Mouse (Mus musculus) thymus, postnatal 4 days (tissue): ENCODE results near the gene Maml1.

ENCODE experiments used
- DNase-seq: peaks from one replicate; pipeline ENCODE4 v3.0.0; 2021

Gene Maml1

DNA sequence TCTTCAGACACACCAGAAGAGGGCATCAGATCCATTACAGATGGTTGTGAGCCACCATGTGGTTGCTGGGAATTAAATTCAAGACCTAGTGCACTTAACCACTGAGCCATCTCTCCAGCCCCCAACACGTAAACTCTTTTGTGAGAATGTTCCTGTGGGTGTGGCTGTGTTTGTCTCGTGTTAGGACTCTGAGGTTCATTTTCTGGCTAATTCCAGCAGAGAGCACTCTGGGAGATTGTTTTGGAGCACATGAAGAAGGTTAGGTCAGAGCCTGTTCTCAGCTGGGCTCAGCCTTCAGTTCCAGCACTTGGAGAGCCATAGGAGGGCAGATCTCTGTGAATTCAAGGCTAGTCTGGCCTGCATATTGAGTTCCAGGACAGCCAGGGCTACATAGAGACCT lies 72.3 kb downstream of the Maml1 start:
- DNase-seq, result no peak

DNA sequence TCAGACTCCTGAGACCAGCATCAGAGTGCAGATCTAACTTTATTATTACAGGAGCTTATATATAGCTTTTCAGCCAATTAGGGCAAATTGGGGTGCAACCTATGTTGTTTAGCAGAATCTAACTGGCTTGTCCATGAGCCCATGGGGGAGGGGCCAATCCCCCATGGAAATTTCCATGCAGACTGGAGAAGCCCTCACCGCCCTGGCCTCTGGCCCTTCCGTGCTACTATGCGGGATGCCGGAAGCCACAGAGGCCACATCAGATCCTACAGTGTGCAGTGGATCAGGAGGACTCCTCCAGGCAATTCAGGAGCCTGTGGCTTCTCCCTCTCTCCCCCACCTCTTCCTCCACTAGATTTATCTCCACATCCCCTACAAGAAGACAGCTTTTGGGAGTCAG lies 74.3 kb downstream of the Maml1 start:
- DNase-seq, result no peak

DNA sequence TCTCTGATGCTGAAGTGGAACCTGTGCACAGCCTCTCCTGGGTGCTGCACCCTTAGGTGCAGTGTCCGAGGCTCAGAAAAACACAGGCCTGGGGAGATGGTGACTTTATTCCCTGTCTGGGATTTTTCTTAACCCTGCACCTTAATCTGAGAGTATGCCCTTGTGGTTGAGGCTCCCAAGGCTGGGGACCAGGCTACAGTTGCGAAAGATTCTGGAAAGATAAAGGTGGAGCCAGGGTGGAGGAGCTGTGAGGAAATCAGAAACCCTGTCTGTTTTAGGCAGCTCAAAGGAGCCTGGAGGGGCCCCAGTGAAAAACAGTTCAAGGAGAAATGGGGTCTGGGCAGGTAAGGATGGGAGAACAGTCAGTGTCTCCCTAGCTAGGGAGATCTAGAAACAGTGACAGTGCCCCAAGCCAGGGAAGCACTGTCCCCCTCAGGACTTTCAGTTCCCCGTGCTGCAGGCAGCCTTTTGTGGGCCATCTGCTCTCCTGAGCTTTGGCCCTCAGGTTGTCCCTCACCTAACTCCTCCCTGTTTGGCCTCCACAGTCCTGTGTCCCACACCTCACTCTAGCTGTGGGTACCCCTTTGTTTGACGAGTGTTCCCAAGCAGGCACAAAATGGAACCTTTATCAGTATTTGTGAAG lies 75.3 kb downstream of the Maml1 start:
- DNase-seq, result no peak

DNA sequence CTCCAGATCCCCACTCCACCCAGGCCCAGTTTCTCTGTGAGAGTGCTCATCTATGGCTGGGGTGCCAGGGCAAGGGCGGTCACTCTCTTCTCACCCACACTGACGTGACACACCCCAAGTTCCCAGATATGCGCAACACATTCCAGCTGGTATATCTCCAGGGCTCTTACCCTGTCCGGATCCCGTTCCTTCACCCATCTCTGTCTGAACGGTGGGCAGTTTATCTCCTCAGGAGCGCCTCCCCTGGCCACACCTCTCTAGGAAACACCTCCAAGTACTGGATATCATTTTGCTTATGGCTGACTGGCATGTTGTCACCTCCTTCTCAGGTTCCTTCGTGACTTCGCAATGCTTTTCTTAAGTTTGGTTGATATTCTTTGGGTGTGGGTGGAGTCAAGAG lies 76.5 kb downstream of the Maml1 start:
- DNase-seq, result no peak

DNA sequence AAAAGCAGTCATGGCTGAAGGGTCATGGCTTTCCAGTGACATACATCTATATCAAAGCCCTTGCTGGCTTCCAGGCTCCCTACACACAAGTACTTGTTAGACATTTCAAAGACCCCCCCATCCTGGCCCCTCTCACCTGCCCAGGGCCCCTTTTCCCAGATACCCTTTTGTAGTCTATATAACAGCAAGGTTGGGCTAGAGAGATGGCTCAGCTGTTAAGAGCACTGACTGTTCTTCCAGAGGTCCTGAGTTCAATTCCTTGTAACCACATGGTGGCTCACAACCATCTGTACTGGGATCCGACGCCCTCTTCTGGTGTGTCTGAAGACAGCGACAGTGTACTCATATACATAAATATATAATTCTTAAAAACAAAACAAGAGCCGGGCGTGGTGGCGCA lies 77.5 kb downstream of the Maml1 start:
- DNase-seq, result no peak

DNA sequence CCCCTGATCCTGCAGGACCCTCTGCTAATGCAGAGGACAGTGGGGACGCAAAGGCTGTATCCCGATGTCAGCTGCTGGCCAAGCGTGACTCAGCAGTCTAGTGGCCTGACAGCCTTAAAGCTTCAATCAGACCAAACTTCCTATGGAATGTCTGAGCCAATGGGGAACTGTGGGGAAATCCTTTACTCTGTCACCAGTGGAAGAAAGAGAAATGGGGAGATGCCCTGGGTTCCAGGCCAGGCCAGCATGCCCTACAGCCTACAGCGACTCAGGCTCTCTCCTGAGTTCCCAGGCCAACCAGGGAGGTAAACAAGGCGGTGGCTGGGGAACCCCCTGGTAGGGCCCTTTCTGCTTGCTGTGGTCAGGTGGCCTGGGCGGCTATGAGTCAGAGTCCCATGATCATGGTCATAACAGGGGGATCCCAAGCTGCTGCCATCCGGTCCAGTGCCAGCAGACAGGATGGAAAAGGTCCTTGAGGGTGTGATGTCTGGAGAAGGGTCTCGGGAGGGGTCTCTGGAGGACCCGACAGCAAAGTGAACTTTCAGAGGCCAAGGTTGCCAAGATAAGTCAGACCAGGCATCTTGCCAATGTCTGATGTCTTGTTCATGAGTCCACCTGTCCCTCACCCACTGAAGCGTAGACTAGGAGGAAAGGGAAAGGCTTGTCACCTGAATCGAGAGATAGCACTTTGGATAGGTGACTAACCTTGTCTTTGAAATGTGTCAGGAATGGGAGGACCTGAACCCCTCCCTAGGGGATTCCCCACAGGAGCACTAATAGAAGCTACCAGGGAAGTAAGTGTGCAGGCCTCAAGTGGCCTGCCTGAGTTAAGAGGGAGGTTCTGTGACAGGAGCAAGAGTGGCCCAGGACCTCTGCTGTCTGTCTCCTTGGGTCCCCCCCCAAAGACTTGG lies 79.0 kb downstream of the Maml1 start:
- DNase-seq, result no peak

DNA sequence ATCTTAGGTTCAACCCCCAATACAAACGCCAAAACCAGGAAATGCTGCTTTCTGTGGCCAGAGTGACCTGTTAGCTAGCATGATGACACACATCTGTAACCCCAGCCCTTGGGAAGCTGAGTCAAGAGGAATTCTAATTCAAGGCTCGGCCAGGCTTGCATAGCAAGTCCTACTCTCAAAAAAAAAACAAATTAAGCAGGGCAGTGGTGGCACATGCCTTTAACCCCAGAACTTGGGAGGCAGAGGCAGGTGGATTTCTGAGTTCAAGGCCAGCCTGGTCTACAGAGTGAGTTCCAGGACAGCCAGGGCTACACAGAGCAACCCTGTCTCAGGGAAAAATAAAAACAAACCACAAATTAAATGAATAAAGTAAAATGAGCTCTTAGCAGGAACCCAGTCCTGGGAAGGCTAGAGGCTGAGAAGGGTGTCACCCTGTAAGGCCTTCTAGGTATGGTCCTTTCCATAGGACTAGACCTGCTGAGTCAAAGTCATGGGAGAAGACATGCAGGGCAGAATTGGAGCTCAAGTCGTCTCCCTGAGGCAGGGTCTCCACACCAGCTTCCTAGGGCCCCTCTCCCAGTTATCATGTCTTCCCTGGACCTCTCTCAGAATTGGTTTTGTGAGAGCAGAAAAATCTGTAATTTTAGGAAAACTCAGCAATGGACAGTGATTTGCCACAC lies 79.9 kb downstream of the Maml1 start:
- no peak for DNase-seq

DNA sequence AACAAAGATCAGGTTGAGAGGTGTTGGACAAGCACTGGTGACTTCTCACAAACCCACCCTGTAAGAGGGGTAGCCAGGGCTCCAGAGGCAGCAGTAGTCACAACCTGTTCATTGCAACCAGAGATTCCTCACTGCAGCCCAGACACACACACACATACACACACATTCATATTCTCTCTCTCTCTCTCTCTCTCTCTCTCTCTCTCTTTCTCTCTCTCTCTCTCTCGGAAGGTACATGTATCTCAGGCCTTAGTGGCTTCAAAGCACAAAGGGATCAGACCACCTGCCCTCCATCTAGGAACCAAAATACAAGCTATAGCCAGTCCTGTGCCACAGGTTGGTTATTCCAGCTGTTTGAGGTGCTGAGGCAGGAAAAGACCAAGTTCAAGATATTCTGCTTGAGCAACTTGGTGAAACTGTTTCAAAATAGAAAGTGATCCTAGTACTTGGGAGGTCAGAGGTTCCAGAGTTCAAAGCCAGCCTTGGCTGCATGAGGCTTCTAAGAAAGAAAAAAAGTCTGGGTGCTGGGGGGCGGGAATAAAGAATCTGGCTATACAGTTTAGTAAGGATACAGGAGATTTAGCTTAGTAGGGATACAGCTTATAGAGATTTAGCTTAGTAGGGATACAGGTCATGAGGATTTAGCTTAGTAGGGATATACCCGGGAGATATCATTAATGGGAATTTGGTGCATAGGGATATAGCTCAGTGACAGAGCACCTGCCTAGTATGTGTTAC lies 80.6 kb downstream of the Maml1 start:
- DNase-seq, result no peak

DNA sequence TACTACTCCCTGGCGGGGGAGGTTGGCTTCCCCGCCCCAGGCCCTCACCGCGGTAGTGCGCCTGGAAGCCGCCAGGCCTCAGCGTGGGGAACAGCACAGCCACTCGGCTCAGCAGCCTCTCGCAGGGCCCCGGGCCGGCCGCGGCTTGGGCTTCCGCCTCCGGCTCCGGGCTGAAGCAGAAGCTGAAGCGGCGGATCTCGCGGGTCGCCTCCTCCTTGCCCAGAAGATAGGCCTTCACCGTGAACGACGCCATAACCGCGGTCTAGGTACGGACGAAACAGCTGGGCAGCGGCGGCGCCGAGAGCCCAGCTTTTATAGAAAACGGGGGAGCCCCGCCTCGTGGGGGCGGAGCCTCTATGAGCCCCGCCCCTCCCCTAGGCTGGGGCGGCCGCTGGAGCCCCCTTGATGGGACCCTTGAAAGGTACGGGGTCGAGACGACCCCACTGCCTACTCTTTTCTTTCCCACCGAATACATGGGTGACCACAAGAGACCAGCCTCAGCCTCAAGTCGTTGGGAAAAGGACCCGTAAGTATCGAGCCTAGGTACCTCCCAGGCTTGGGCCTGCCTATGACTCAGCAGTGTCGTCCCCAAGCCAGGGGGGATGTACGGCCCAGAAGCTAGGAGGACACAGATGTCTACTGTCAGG lies 81.5 kb downstream of the Maml1 start, which contains the start of the genes Sqstm1 and Mgat4b:
Gene Sqstm1 (minus strand): TSS at position 323 of the 647 bp plus-strand sequence.
Gene Mgat4b (plus strand): TSS at position 386 of the 647 bp plus-strand sequence.
- peak; percentile 87 for DNase-seq

DNA sequence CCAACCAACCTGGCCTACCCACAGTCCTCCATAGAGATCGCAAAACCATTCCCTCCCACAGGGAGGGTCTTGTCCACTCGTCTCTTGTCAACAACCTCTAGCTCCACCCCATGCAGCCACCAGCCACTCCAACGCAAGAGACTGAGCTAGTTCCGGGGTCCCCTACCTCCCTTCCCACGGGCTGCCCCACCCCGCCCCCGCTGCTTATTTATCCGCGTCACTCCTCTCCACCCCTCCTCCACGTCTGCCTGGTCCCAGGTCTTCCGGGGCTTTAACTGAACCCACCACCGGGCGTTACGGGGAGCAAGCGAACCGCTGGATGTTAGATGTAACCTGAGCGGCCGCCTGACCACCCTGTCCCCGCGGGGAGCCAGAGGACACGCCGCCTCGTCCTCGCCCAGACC lies 82.0 kb downstream of the Maml1 start:
- peak; percentile 94 for DNase-seq

DNA sequence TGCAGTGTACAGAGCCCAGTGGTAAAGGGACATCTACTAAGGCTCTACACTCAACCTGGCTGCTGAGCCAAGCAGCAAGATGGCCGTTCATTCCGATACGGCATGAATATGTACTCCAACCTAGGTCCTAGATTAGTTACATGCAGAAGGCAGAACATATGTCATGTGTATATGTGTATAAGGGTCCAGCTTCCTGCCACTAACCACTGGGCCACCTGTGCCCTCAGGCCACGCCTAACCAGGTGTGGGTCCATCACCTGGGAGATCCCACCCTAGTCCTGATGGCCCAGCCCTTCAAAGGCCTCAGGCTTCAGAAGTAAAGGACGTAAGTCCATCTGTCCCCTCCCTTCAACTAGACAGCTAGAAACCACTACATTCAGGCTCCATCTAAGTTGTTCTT lies 84.1 kb downstream of the Maml1 start:
- no peak for DNase-seq

DNA sequence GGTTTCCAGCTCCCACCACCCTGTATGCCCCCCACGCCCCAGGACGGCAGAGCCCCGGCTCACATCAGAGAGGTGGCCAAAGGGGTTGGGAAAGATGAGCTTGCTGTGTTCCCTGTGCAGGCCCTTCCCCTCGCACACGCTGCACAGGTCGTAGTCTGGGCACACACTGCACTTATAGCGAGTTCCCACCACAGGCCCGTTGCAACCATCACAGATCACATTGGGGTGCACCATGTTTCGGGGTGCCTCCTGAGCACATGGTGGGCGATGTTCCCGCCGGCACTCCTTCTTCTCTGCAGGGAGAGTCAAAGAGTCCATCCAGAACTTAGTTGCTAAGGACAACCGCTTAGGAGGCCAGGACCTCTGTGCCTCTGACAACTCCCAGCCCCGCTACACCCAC lies 84.8 kb downstream of the Maml1 start:
- no peak for DNase-seq

DNA sequence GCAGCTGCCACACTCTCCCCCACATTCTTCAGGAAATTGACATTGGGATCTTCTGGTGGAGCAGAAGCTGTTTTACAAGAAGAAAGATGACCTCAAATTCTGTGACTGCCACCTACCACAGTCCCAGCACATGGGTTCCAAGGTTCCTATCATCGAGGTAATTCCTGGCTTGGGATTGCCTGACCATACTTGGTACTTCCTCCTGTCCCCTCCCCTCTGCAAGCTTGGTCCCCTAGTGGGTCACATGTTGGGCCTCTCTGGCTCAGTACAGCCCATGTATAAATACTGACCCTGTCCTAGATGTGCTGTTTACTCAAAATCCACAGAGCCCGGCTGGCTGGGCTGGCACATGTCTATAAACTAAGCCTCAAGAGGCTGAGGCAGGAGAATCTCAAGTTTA lies 86.1 kb downstream of the Maml1 start:
- no peak for DNase-seq
